Mouse (Mus musculus) hindlimb bud, embryonic 11.5 days (tissue): ENCODE measurements around the gene Zfp574.

ENCODE experiments used
- DNase-seq: peaks from one replicate; pipeline ENCODE4 v3.0.0-alpha.2; 2012; ENCODE audit warnings: low read depth, low spot score; ENCODE audit errors: extremely low spot score

The Zfp574 gene

GRCm38 (mm10) chr7:25072716-25073390 is 486 bp downstream of the Zfp574 start:
- DNase-seq = no peak

- no peak for DNase-seq
Measured at GRCm38 (mm10) chr7:25073924-25074323, 1.6 kb downstream of the Zfp574 start.

GRCm38 (mm10) chr7:25076296-25076662 is 3.9 kb downstream of the Zfp574 start:
- DNase-seq = no peak

GRCm38 (mm10) chr7:25076663-25077413 is 4.5 kb downstream of the Zfp574 start:
- DNase-seq = peak; percentile 91

GRCm38 (mm10) chr7:25077414-25077755 is 5.0 kb downstream of the Zfp574 start:
- no peak for DNase-seq

GRCm38 (mm10) chr7:25079496-25080026 is 7.2 kb downstream of the Zfp574 start:
- DNase-seq = no peak

- DNase-seq = no peak
Measured at GRCm38 (mm10) chr7:25080431-25080830, 8.1 kb downstream of the Zfp574 start.

GRCm38 (mm10) chr7:25082510-25082909 is 10.1 kb downstream of the Zfp574 start:
- DNase-seq = no peak

GRCm38 (mm10) chr7:25084621-25085020 is 12.3 kb downstream of the Zfp574 start:
- DNase-seq = no peak

GRCm38 (mm10) chr7:25086656-25087055 is 14.3 kb downstream of the Zfp574 start:
- DNase-seq = no peak

- DNase-seq = no peak
Measured at GRCm38 (mm10) chr7:25087256-25087912, 15.0 kb downstream of the Zfp574 start.

GRCm38 (mm10) chr7:25087972-25088371 is 15.6 kb downstream of the Zfp574 start:
- DNase-seq = no peak

- no peak for DNase-seq
Measured at GRCm38 (mm10) chr7:25088531-25088930, 16.2 kb downstream of the Zfp574 start.

GRCm38 (mm10) chr7:25088968-25089367 is 16.6 kb downstream of the Zfp574 start:
- DNase-seq = no peak

- DNase-seq = no peak
Measured at GRCm38 (mm10) chr7:25089875-25090274, 17.5 kb downstream of the Zfp574 start.

- no peak for DNase-seq
Measured at GRCm38 (mm10) chr7:25098169-25098568, 25.8 kb downstream of the Zfp574 start.

- DNase-seq = no peak
Measured at GRCm38 (mm10) chr7:25099581-25099980, 27.2 kb downstream of the Zfp574 start.

GRCm38 (mm10) chr7:25105411-25106160 is 33.2 kb downstream of the Zfp574 start:
- no peak for DNase-seq

- no peak for DNase-seq
Measured at GRCm38 (mm10) chr7:25106790-25107502, 34.6 kb downstream of the Zfp574 start.

GRCm38 (mm10) chr7:25109355-25109754 is 37.0 kb downstream of the Zfp574 start:
- DNase-seq = no peak
